In genomic region chr1:186609793-186610233, GRCm38 (mm10) we compare ENCODE assay signal across 8 mouse cellular contexts.
DNase-seq lines count a peak whose midpoint lies in the region; ATAC-seq lines count a peak whose summit lies in the region.

No protein-coding gene starts in this region.

- H3K36me3 ChIP-seq in hindbrain, embryonic 15.5 days: no peaks in the 10 kb centered on the region

- 0 out of 2 replicates have a peak overlapping the region, but pooled peaks have one; percentile 34 for H3K27ac ChIP-seq in hindbrain, embryonic 15.5 days (replicated peaks)

- 7% methylated on average over 10 of the region's 10 CpGs for WGBS in hindbrain, embryonic 15.5 days

- peak; percentile 80 for ATAC-seq in hindbrain, embryonic 15.5 days (ENCODE audit: low FRiP score, low read depth)
- no peak for ATAC-seq in megakaryocyte, adult 5-6 weeks (ENCODE audit: poor library complexity, severe bottlenecking)

- H3K9ac ChIP-seq in hindbrain, embryonic 15.5 days: no peak overlapping the region

- peaks cover 14% of the 10 kb centered on the region for H3K4me1 ChIP-seq in hindbrain, embryonic 15.5 days (replicated peaks)

- no peak overlapping the region for H3K4me3 ChIP-seq in hindbrain, embryonic 15.5 days

- H3K9me3 ChIP-seq in hindbrain, embryonic 15.5 days: no peaks in the 10 kb centered on the region

- H3K4me2 ChIP-seq in hindbrain, embryonic 15.5 days: peak overlapping the region; percentile 44

- H3K27me3 ChIP-seq in hindbrain, embryonic 15.5 days: no peaks in the 10 kb centered on the region

- DNase-seq in kidney, adult 18-20 months: peak; percentile 4
- no peak for DNase-seq in kidney, postnatal 25 days
- DNase-seq in brain, adult 2 months (ENCODE audit: low read depth, low spot score): peak; percentile 78
- peak; percentile 30 for DNase-seq in gastrocnemius, postnatal 10 days
- DNase-seq in lung, postnatal 14 days: peak; percentile 41
- peak; percentile 42 for DNase-seq in telencephalon, adult 2 months (ENCODE audit: low read depth, low spot score)

Comparison
In these comparisons a context has a peak if more than half of its experiments do, and no peak if none do; other contexts are left out.
1. DNase-seq: peak in kidney, adult 18-20 months (single experiment), brain, adult 2 months (single experiment), gastrocnemius, postnatal 10 days (single experiment), lung, postnatal 14 days (single experiment) and telencephalon, adult 2 months (single experiment); none in kidney, postnatal 25 days (0 of 2).